Mouse (Mus musculus) embryonic facial prominence, embryonic 15.5 days (tissue): ENCODE data around the gene Zfp93. TPM values are rescaled to one million over a fixed set of nuclear protein-coding genes. Genes with fewer than 3 reads are reported as not detected.
A peak's percentile ranks its signal among the peaks of the same experiment; 100 is the strongest.

ENCODE experiments used
- ATAC-seq: fragments of 200-750 bp; cut with Nextera tagmentation; 2 replicates; pipeline ENCODE4 v1.8.0; 2017; ENCODE audit warnings: low read depth, moderate TSS enrichment; ENCODE audit not compliant: insufficient number of reproducible peaks, low FRiP score, low TSS enrichment
- H3K27ac ChIP-seq: fragments of 300-500 bp; sonication (generic); replicated peaks from 2 replicates; pipeline ENCODE4 v1.5.1; 2015; ENCODE audit warnings: mild to moderate bottlenecking, inconsistent platforms
- H3K27me3 ChIP-seq: fragments of 300-500 bp; sonication (generic); 2 replicates; pipeline ENCODE4 v1.6.1; 2015; ENCODE audit warnings: inconsistent platforms
- H3K36me3 ChIP-seq: fragments of 300-500 bp; sonication (generic); 2 replicates; pipeline ENCODE4 v1.6.1; 2015; ENCODE audit warnings: mild to moderate bottlenecking, inconsistent platforms
- H3K4me1 ChIP-seq: fragments of 300-500 bp; sonication (generic); 2 replicates; pipeline ENCODE4 v1.6.1; 2015; ENCODE audit warnings: inconsistent platforms
- H3K4me2 ChIP-seq: fragments of 300-500 bp; sonication (generic); replicated peaks from 2 replicates; pipeline ENCODE4 v1.6.1; 2015; ENCODE audit warnings: mild to moderate bottlenecking, inconsistent platforms
- H3K4me3 ChIP-seq: fragments of 300-500 bp; sonication (generic); replicated peaks from 2 replicates; pipeline ENCODE4 v1.5.1; 2015; ENCODE audit warnings: mild to moderate bottlenecking, inconsistent platforms
- H3K9ac ChIP-seq: fragments of 300-500 bp; sonication (generic); 2 replicates; pipeline ENCODE4 v1.6.1; 2015; ENCODE audit warnings: inconsistent platforms
- H3K9me3 ChIP-seq: fragments of 300-500 bp; sonication (generic); replicated peaks from 2 replicates; pipeline ENCODE4 v1.6.1; 2016; ENCODE audit warnings: inconsistent platforms
- WGBS: fragments of 180-500 bp; shearing (Covaris S2); methylation state at CpG from one replicate; pipeline ENCODE4 v1.1.7; 2015; 5-methylcytosine and 5-hydroxymethylcytosine counted together
- polyA plus RNA-seq: library from polyadenylated mRNA; unstranded; fragments of >200 nt; fragmentation: Nextera tagmentation; extraction: Ambion mirVana; gene quantifications from 2 replicates; pipeline ENCODE4 v1.2.1, GENCODE M21; 2015

The Zfp93 gene
- polyA plus RNA-seq: 8.1 and 10.7 TPM in 2 replicates

DNA sequence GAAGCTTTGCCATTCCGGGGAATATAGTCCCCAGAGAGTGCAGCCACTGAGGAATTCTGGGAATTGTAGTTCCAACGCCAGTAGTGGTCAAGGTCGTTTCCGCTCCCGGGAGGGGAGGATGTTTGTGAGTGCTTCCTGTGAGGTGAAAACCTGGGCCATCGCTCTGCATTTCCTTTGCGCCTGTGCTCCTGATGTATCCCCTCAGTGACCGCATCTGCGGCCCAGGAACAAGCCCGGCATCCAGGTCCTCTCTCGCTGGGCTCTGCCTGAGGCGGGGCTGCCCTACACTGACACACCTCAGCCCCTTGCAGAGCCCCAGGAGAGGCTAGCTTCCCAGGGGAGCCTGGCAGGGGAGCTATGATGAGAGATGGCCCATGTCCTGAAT lies at the start of gene Zfp93:
TSS of gene Zfp93 (plus strand) at position 133 of the 385 bp plus-strand sequence.
- H3K27ac ChIP-seq: peak within 1 kb of the TSS; percentile 82

DNA sequence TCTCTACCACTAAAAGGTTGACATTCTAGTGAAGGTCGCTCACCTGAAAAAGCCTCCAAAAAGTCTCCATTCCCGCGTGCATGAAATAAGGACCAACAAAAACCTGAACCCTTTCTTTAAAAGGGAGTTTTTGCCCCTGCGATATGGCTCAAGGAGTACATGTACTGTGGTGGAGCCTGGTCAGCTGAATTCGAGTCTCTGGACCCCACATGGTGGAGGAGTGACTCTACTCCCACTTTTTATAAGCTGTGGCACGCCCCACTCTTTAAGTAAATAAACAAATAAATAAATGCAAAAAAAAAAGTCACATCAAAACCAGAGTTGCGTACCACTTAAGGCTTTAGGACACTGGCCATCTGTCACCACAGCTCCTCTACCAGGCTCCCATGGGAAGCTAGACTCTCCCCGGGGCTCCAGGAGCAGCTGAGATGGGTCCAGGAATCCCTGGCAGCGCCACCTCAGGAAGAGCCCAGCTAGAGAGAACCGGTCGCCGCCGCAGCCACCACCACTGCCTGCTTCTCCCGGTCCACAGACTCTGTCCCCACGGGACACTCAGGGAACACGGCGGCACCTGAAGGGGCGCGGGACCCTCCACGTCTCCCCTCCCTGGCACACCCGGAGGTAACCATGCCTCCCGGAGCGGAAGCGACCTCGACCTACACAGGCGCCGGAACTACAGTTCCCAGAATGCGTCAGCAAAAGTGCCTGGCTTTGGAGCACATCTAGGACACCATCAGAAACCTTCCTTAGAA lies 33.0 kb upstream of the Zfp93 start, which contains the start of gene Zfp109:
TSS of gene Zfp109 (minus strand) at position 521 of the 752 bp plus-strand sequence.
- peaks cover 17% of the 10 kb centered on the region; the same call in 1 of the 2 replicates for H3K36me3 ChIP-seq
- no peaks in the 10 kb centered on the region for H3K9me3 ChIP-seq
- 5% methylated on average over 28 of the region's 28 CpGs for WGBS
- peak within 1 kb of the TSS; percentile 60 for H3K4me2 ChIP-seq
- H3K9ac ChIP-seq: peak within 1 kb of the TSS; percentile 75
- no peaks in the 10 kb centered on the region for H3K27me3 ChIP-seq
- H3K4me1 ChIP-seq: peaks cover 6% of the 10 kb centered on the region; the same call in 1 of the 2 replicates
- H3K4me3 ChIP-seq: peak within 1 kb of the TSS; percentile 84
- no peak within 1 kb of the TSS for H3K27ac ChIP-seq
- peak; percentile 81 for ATAC-seq

More for the DNA sequence above, at the start of gene Zfp93:
- peak; percentile 89 for ATAC-seq
- H3K36me3 ChIP-seq: peaks cover 28% of the 10 kb centered on the region
- H3K4me2 ChIP-seq: peak within 1 kb of the TSS; percentile 78
- H3K4me1 ChIP-seq: peaks cover 5% of the 10 kb centered on the region
- H3K27me3 ChIP-seq: no peaks in the 10 kb centered on the region
- no peaks in the 10 kb centered on the region for H3K9me3 ChIP-seq
- peak within 1 kb of the TSS; percentile 72 for H3K9ac ChIP-seq
- WGBS: under 1% methylated on average over 12 of the region's 12 CpGs
- H3K4me3 ChIP-seq: peak within 1 kb of the TSS; percentile 78

DNA sequence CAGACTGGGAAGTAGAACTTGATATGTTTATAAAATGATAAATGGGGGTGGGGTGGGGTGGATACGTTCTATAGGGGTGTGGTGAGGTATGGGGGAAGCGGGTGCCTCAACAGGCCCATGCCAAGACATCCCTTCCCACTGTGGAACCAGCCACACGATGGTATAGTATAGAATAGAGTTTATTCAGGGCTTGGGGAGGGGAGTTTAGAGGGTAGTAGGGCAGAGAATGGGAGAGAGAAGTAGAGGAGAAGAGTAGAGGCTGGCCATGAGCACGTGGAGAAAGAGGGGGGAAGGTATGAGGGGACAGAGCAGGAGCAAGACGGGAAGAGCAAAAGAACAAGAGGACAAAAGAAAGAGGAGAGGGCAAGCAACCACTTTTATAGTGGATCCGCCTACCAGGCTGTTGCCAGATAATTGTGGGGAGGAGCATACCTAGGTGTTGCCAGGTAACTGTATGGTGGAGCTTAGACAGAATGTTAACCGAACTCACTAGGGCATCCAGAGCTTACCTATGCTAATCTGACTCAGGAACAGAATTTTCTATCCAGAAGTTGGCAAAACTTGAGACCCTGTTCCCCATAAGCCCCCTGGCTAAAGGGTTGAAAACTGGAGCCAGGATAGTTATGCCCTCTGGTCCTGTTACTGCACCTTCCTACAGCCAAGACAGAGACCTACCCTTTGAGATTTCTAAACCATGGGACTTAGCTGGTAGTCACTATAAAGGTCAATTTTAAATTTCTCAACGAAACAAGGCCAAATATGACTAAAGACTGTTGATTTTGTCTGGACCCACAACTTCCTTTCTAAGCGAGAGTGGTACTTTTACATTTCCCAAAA lies 16.2 kb upstream of the Zfp93 start:
- H3K4me1 ChIP-seq: peaks cover 8% of the 10 kb centered on the region; the same call in 1 of the 2 replicates
- no peak overlapping the region; the same call in 1 of the 2 replicates for H3K9ac ChIP-seq
- H3K4me3 ChIP-seq: peak overlapping the region; percentile 63
- peak; percentile 6; the same call in 1 of the 2 replicates for ATAC-seq
- no peaks in the 10 kb centered on the region for H3K9me3 ChIP-seq
- peak overlapping the region; percentile 58 for H3K4me2 ChIP-seq
- no peaks in the 10 kb centered on the region for H3K27me3 ChIP-seq
- WGBS: 57% methylated on average over 9 of the region's 9 CpGs
- H3K27ac ChIP-seq: no peak overlapping the region
- H3K36me3 ChIP-seq: no peaks in the 10 kb centered on the region; the same call in 1 of the 2 replicates

DNA sequence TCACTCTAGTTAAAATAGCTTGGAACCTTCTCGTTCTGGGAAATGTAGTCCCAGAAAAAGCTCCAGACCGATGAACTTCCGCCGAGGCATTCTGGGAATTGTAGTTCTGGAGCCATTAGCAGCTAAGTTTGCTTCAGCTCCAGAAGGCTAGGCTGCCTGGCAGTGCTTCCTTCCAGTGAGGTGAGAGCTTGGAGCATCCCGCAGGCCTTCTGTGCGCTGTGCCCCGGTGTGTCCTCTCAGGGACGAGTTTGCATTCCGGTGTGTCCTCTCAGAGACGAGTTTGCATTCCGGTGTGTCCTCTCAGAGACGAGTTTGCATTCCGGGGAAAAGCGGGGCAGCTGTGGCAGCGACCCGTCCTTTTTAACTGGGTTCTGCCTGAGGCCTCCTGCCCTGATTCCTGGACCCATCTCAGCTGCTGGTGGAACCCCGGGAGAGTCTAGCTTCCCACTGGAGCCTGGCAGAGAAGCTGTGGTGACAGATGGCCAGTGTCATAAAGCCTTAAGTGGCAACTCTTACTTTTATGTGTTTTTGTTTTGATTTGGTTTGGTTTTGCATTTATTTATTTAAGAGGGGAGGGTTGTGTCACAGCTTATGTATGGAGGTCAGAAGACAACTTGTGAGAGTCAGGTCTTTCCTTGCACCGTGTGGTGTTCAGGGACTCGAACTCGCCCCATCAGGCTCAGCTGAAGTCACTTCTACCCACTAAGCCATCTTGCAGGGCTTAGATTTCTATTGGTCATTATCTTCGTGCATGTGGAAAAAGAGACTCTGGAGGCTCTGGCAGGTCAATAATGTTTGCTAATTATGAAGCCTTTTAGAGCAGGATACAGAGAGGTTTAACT lies 15.4 kb upstream of the Zfp93 start, which contains the start of gene Zfp108:
TSS of gene Zfp108 (plus strand) at position 162 of the 842 bp plus-strand sequence.
- peak; percentile 86 for ATAC-seq
- H3K4me1 ChIP-seq: peaks cover 8% of the 10 kb centered on the region; the same call in 1 of the 2 replicates
- H3K27ac ChIP-seq: no peak within 1 kb of the TSS
- H3K36me3 ChIP-seq: peaks cover 3% of the 10 kb centered on the region
- H3K9ac ChIP-seq: peak within 1 kb of the TSS; percentile 58
- H3K4me2 ChIP-seq: peak within 1 kb of the TSS; percentile 58
- H3K27me3 ChIP-seq: no peaks in the 10 kb centered on the region
- WGBS: 13% methylated on average over 21 of the region's 21 CpGs
- H3K4me3 ChIP-seq: peak within 1 kb of the TSS; percentile 63
- H3K9me3 ChIP-seq: no peaks in the 10 kb centered on the region

DNA sequence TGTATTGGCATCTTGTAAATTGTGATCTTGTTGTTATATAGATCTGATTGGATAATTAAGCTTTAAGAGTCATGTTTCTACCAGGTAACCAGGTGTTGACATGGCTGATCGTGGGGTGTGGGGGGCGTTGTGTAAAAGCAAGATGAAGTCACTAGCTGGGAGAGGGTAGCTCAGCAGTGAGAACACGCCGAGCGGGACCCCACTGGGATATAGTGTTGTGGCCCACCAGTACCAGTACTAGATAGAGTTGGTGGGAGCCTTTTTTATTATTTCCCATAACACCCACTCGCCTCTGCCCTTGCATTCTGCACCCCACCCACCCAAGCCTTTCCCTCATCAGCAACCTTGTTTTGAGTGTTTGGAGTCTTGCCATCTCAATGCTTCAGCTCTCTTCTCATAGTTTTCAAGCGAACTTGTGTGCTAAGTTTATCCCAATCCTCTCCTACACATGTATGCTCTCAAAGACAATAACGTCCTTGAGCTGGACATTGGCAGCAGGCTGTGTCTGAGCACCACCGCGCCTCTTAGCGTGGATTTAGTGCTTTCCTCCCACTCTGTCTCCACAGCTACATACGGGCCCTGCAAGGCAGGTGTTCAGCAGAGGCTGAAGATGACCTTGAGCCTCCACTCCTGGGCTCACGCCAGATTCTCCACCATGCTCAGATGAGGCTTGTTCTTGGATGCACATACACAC lies 10.8 kb upstream of the Zfp93 start:
- ATAC-seq: no peak
- H3K4me3 ChIP-seq: no peak overlapping the region
- no peak overlapping the region for H3K4me2 ChIP-seq
- H3K9me3 ChIP-seq: no peaks in the 10 kb centered on the region
- 90% methylated on average over 13 of the region's 13 CpGs for WGBS
- H3K36me3 ChIP-seq: peaks cover 23% of the 10 kb centered on the region
- H3K27ac ChIP-seq: no peak overlapping the region
- H3K9ac ChIP-seq: no peak overlapping the region
- peaks cover 4% of the 10 kb centered on the region; the same call in 1 of the 2 replicates for H3K4me1 ChIP-seq
- no peaks in the 10 kb centered on the region for H3K27me3 ChIP-seq

DNA sequence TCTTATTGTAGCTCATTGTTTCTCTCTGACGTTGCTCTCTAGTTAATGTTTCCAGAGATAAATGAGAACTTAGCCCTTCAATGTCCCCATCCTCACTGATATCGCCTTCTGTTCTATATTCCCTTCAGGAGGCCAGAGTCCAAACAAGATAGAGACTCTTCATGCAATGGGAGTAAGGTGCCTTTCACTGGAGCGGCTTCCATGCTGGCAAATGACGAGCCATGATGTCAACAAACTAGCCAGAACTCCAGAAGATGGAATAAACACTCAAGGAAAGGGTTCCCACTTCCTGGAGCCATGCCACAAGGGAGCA lies 10.3 kb upstream of the Zfp93 start:
- Histone ChIP-seq H3K4me1 (peaks cover 4% of the 10 kb centered on the region; the same call in 1 of the 2 replicates), H3K4me3 (no peak overlapping the region), H3K9me3 (no peaks in the 10 kb centered on the region), H3K9ac (no peak overlapping the region), H3K27ac (no peak overlapping the region), H3K27me3 (no peaks in the 10 kb centered on the region), H3K4me2 (no peak overlapping the region), H3K36me3 (peaks cover 23% of the 10 kb centered on the region)
- 90% methylated on average over 4 of the region's 4 CpGs for WGBS
- no peak for ATAC-seq

DNA sequence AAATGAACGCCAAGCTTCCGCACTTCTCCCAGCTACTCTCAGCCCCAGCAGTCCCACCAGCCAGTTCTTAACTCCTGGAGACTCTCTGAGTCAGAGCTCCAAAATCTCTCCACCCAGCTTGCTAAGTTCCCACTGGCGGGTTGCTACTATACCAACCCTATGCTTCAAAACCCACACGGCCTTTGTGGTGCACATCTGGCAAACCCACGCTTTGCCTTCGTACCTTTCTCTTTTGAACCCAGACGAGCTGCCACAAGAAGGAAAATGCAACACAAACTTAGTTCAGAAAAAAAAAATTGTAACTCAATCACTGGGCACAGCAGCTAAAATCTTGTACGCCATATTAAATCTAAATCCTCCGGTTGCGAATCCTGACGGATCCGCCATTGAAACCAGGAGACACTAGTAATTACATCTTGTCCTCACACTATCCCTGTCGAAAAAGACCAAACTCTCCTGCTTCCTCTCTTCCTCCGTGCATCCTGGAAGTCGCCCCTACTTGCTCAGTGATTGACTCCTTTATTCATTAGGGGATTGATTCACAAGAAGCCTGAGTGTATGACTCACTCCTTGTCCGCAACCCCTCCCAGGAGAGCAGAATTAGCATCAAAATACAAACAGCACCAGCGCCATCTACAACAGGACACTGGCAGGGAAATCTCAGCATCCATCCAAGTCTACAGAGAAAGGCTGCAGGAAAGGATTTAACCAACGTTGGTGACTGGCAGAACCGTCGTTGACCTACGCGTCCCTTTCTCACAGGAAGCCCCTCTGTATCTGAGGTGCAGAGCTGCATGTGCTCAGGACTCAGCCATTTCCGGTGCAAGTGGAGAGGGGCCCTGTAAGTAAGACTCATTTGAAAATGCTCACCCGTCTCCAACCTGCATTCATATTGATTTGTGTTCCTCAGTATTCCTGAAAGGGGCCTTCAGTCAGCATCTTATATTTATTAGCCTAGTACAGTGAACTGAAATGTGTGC lies 1.8 kb upstream of the Zfp93 start:
- no peak for ATAC-seq
- Histone ChIP-seq H3K27me3 (no peaks in the 10 kb centered on the region), H3K9me3 (no peaks in the 10 kb centered on the region), H3K36me3 (peaks cover 9% of the 10 kb centered on the region; the same call in 1 of the 2 replicates), H3K4me1 (peaks cover 5% of the 10 kb centered on the region), H3K4me3 (no peak overlapping the region), H3K9ac (no peak overlapping the region), H3K27ac (no peak overlapping the region), H3K4me2 (no peak overlapping the region)
- WGBS: 70% methylated on average over 24 of the region's 24 CpGs

DNA sequence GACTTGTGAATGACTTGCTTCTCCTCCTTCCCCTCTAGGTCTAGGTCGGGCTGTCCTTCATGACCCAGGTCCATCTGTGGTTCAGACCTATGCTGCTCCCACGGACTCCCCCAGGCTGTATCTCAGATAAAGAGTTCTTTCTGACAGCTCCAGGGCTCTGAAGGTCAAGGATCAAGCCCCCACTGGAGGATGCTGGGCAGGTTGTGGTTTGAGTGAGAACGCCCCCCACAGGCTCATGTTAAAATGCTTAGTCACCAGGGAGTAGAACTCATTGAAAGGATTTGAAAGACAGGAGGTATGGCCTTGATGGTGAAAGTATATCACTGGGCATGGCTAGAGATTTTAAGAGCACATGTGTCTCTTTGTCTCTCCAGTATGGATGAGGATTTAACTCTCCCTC lies 964 bp upstream of the Zfp93 start:
- H3K36me3 ChIP-seq: peaks cover 17% of the 10 kb centered on the region
- no peak overlapping the region for H3K4me2 ChIP-seq
- no peaks in the 10 kb centered on the region for H3K9me3 ChIP-seq
- no peak for ATAC-seq
- no peak overlapping the region for H3K27ac ChIP-seq
- H3K27me3 ChIP-seq: no peaks in the 10 kb centered on the region
- H3K9ac ChIP-seq: no peak overlapping the region
- 80% methylated on average over 3 of the region's 3 CpGs for WGBS
- H3K4me3 ChIP-seq: no peak overlapping the region
- peaks cover 5% of the 10 kb centered on the region for H3K4me1 ChIP-seq

DNA sequence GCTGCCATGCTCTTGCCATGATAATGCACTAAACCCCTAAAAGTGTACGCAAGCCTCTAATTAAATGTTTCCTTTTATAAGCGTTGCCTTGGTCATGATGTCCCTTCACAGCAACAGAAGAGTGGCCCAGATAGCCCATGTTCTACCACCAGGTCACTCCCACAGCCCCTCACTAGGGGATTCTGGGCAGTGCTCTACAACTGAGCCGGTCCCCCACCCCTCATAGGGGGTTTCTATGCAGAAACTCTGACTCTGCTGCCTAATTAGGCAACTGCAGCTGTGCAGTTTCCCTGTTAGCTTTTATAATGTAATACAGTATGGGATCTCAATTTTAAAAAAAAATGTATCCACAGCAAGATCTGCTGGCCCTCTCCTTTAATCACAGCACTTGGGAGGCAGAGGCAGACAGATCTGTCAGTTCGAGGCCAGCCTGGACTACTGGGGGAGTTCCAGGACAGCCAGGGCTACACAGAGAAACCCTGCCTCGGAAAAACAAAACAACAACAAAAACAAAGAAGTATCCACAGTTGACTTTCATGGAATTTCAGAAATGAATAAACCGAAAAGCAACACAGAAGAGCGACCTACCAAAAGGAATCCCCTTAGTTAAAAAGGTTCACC lies 443 bp upstream of the Zfp93 start:
- H3K9ac ChIP-seq: peak overlapping the region; percentile 72
- H3K27ac ChIP-seq: no peak overlapping the region
- ATAC-seq: peak; percentile 18; the same call in 1 of the 2 replicates
- peak overlapping the region; percentile 78 for H3K4me3 ChIP-seq
- peak overlapping the region; percentile 78 for H3K4me2 ChIP-seq
- no peaks in the 10 kb centered on the region for H3K9me3 ChIP-seq
- peaks cover 5% of the 10 kb centered on the region for H3K4me1 ChIP-seq
- WGBS: 28% methylated on average over 7 of the region's 7 CpGs
- H3K36me3 ChIP-seq: peaks cover 22% of the 10 kb centered on the region
- H3K27me3 ChIP-seq: no peaks in the 10 kb centered on the region
